Mouse (Mus musculus) monocyte, adult 2 months (primary cell): ENCODE data around the gene Psmc1.

Experiments
- DNase-seq, 2 experiments: peaks; one replicate each; pipeline ENCODE4 v3.0.0; 2022; ENCODE audit warnings: low spot score in 2 of 2, low read depth in 1 of 2

The Psmc1 gene

DNA sequence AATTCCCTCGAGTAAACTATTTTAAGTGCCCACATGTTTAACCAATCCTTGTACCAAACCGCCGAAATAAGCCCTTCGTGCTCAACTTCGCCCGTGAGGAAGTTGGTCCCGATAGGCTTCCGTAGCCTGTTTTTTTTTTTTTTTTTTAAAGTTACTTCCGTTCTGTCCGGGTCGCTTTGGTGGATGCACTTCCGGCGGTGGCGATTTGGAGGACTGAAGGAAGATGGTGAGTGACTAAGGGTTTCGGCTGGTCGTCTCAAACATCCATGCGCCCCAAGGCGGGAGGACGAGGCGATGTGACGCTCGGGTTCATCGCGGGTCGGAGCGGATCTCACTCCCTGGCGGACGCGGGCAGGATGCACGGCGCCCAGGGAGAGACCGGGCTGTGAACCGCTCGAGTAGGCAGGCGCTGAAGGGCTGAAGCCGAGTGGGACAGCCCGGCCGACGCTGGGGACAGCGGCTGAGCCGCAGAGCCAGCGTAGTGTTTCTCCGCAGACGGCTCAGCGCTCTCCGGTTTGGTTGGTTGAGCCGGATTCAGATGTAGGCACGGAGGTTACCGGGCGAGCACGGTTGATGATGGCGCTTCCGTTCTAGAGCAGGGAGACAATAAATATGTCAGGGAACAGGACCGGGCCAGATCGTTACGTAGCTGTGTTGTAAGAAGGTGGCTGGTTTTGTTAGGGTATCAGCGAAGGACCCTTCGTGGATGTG is at the start of gene Psmc1:
Gene Psmc1 (plus strand): TSS at position 169 of the 711 bp plus-strand sequence.
- peak; percentile 33 to 69 for DNase-seq

DNA sequence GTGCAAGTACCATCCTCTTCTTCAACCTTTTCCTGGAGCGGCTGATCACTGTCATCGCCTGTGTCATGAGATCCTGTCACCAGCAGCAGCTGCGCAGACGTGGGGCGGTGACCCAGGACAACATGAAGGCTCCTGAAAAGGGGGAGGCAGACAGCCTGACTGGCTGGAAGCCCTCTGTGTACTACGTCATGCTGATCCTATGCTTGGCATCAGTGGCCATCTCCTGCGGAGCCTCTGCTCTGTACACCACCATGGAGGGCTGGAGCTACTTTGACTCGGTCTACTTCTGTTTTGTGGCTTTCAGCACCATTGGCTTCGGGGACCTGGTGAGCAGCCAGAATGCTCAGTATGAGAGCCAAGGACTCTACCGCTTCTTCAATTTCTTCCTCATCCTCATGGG is 48.9 kb upstream of the Psmc1 start:
- DNase-seq = no peak

DNA sequence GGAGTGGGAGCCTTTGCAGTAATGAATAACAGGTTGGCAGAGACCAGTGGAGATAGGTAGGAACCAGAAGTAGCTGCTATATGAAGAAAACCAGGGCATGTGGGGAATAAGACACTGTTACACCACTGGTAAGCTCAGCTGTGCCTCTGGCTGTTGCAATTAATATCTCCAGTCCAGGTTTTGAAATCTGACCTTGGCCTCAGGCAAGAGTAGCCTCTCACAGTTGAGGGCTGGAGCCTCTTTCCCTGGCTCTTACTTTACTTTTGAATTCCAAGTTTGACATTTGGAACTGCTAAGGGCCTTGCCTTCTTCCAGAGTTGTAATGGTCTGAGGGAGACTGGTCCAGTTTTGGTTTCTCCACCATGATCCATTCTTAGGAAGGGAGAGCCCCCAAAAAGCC is 48.1 kb upstream of the Psmc1 start:
- DNase-seq = no peak

DNA sequence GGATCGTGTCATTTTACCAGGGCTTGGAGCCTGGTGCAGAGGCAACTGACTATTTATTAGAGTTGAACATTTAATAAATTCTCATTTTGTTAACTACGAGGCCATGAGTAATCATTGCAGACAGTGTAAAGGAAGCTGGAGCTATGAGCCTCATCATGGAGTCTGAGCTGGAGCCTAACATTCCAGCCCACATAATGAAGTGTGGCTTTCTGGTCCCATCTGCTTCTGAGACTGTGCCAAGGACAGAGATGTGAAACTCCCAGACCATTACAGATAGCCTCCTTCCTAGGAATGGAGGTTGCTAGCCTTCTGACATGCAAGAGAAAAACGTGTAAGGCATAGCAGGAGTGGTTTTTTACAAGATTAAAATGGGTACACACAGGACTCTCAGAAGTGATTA is 47.4 kb upstream of the Psmc1 start:
- no peak for DNase-seq

GRCm38 (mm10) chr12:100065109-100065508 is 44.8 kb upstream of the Psmc1 start:
- no peak for DNase-seq

- peak in 1 of 2 experiments; percentile 18 for DNase-seq
These were observed 42.5 kb upstream of the Psmc1 start for GRCm38 (mm10) chr12:100067477-100067876.

DNA sequence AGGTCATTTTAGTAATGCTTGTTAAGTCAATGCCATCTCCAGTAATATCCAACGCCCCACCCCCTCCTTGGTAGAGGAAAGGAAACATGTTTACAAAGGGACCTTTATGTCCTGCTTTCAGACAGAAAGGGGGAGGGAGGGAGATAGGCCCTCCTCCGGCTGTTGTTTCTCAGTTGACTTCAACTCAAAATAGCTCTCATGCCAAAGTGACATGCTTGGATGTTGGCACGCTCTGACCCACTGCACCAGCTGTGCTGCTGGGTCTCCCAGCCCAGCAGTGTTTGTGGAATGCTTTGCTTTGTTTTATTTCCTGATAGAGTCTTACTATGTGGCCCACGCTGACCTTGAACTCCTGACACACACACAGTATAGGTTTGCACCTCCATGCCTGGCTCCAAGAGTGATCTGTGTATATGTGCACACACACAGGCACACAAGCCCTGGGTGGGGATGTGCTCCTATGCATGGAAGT is 36.7 kb upstream of the Psmc1 start:
- no peak for DNase-seq

GRCm38 (mm10) chr12:100075715-100076114 is 34.2 kb upstream of the Psmc1 start:
- DNase-seq = no peak

DNA sequence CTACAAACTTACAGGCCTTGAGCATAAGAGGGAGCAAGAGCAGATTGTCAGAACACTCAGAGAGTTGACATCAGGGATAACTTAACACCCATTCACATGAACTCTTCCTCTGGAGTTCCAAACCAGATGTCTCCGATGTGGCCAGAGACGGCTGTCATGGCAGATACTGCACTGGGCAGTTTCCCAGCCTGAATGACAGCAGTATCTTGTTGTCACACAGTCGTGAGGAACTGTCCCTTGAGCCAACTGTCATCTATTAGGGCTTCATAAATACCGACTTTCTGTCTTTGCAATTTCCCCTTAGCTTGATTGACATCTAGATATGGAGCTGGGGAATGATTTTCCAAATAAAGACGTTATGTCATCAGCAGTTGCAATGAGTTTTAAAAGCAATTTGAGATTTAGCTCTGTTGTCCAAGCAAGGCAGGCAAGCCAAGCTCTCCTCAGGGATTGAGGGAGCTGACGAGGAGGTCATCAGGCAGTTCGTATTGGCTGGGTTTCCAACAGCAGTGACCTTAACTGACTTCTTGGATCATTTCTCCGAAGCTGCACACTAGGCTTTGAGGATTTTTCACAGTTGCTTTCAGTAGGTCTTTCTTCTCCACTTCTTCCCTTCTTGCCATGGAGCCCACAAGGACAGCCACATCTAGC is 30.2 kb upstream of the Psmc1 start:
- no peak for DNase-seq

- DNase-seq = no peak
These were observed 21.9 kb upstream of the Psmc1 start for GRCm38 (mm10) chr12:100088026-100088425.

GRCm38 (mm10) chr12:100089265-100089664 is 20.7 kb upstream of the Psmc1 start:
- DNase-seq = no peak

- DNase-seq = no peak
These were observed 19.2 kb upstream of the Psmc1 start for GRCm38 (mm10) chr12:100090750-100091149.

DNA sequence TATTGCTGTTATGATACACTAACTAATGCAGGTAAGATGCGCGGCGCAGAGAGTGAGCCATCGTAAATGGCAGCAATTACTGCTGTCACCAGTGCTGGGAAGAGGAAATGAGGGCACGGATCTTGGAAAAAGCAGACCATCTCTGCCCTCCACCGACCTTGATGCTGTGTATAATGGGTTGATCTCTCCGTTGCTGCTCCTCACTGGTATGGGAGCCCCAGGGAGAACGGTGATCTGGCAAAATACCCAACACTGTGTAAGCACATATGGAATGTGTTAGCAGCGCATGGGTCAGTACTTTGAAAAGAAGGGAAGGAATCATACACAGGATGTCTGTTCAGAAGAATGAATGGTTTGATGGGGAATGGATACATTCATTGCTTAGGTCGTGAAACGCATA is 16.9 kb upstream of the Psmc1 start:
- no peak for DNase-seq

- DNase-seq = no peak
These were observed 9.8 kb upstream of the Psmc1 start for GRCm38 (mm10) chr12:100099971-100100706.

- no peak for DNase-seq
These were observed 9.3 kb upstream of the Psmc1 start for GRCm38 (mm10) chr12:100100707-100101030.

DNA sequence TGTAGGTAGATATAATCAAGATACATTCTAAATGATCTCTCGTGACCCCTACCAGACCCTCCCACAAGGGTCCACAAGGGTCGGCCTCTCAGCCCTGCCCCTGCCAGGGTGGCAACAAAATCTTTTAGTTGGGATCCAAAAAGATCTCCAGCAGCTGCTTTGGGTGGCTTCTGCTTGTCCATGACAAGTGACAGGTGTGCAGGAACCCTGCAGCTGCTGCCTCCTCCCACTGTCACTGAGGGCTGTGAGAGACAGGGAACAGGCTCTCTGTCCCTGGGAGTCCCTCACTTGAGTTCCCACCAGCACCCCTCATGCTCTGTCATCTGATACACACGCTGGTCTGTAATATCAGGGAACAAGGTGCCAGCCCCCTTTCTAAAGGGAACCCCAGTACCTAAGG is 8.3 kb upstream of the Psmc1 start:
- DNase-seq = no peak

- no peak for DNase-seq
These were observed 5.4 kb upstream of the Psmc1 start for GRCm38 (mm10) chr12:100104530-100104929.

GRCm38 (mm10) chr12:100106275-100106895 is 3.6 kb upstream of the Psmc1 start:
- peak in 1 of 2 experiments; percentile 49 for DNase-seq

DNA sequence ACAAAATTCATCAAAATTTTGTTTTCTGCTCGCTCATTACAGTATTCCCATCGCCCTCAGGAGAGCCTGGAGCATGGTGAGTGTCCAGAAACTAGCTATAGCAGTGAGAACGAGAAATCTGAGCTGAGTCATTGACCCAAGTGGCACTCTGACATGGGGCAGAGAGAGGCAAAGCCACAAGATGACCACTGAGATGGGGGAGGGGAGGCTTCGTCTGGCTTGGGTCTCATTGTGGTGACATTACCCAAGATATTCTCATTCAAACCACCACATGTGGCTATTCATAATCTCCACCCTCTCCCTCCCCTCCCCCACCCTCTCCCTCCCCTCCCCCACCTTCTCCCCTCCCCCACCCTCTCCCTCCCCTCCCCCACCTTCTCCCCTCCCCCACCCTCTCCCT is 2.5 kb upstream of the Psmc1 start:
- no peak for DNase-seq

GRCm38 (mm10) chr12:100115982-100116381 is 6.0 kb downstream of the Psmc1 start:
- peak in 1 of 2 experiments; percentile 10 for DNase-seq

DNA sequence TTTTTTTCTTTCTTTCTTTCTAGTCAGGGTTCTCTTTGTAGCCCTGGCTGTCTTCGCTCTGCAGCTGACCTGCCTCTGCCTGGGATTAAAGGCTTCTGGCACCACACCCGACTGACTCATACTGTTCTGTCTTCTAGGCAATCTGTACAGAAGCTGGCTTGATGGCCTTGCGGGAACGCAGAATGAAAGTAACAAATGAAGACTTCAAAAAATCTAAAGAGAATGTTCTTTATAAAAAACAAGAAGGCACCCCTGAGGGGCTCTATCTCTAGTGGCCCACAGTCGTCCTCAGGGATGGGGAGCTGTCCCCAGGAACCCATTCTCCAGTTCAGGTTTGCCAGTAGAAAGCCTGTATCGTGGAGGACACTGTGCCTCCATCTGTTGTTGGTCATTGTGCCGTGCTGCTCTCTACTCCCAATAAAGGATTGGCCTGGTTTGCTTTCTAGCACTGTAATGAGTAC is 13.0 kb downstream of the Psmc1 start:
- no peak for DNase-seq

DNA sequence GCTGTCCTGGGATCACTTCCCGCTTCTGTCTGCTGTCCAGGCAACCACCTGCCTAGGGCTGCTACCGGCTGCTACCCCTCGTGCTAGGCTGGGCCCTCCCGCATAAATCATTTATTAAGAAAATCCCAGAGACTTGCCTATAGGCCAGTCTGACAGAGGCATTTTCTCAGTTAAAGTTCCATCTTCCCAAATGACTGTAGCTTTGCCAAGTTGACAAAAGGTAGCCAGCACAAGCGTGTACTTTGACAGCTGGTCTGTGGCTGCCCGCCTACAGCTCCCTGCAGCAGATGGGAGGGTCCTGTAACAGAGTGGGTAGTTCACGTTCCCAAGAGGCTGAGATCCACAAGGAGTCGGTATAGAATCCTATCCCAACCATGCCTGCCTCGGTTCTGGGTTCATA is 13.5 kb downstream of the Psmc1 start:
- no peak for DNase-seq
